Mouse (Mus musculus) kidney, adult 9 months (tissue): ENCODE measurements at regions not wholly inside any gene's neighbourhood (a gene's known extent, or its start where the extent isn't known, plus 50 kb on each side); places are given as distances from the start of the nearest gene placed in this dataset.
"Not testable (repeated sequence)": the region's sequence is repeated elsewhere in the genome, so short reads cannot be mapped to it uniquely, and the experiment has no call there.

Source experiments
- DNase-seq: peaks from one replicate; pipeline ENCODE4 v3.0.0; 2022

GRCm38 (mm10) chr4:18620361-18620760 lies 984.9 kb upstream of the Gm12353 start:
- DNase-seq: no peak

- no peak for DNase-seq
These were observed 966.2 kb upstream of the Gm12353 start for GRCm38 (mm10) chr4:18639035-18639434.

GRCm38 (mm10) chr4:18649153-18649552 lies 956.1 kb upstream of the Gm12353 start:
- peak; percentile 5 for DNase-seq

- no peak for DNase-seq
These were observed 919.2 kb upstream of the Gm12353 start for GRCm38 (mm10) chr4:18685891-18686544.

GRCm38 (mm10) chr4:18694076-18694475 lies 911.2 kb upstream of the Gm12353 start:
- no peak for DNase-seq

GRCm38 (mm10) chr4:18696246-18696645 lies 909.0 kb upstream of the Gm12353 start:
- no peak for DNase-seq

- DNase-seq: no peak
These were observed 861.0 kb upstream of the Gm12353 start for GRCm38 (mm10) chr4:18744241-18744640.

- no peak for DNase-seq
These were observed 816.9 kb upstream of the Gm12353 start for GRCm38 (mm10) chr4:18788398-18788797.

GRCm38 (mm10) chr4:18795740-18796394 lies 809.4 kb upstream of the Gm12353 start:
- DNase-seq: no peak

GRCm38 (mm10) chr4:18796395-18796740 lies 808.9 kb upstream of the Gm12353 start:
- DNase-seq: no peak

GRCm38 (mm10) chr4:18803109-18803508 lies 802.1 kb upstream of the Gm12353 start:
- DNase-seq: not testable (repeated sequence)
